Mouse (Mus musculus) embryonic fibroblast, embryonic 13.5 days (primary cell): ENCODE data around the gene Sin3b.

Experiments
- CTCF ChIP-seq: IDR thresholded peaks from 2 replicates; pipeline ENCODE4 v1.5.1; 2011; ENCODE audit warnings: mild to moderate bottlenecking, control low read depth, low read length, moderate library complexity, borderline replicate concordance; ENCODE audit not compliant: insufficient read depth
- POLR2A ChIP-seq: IDR thresholded peaks from 2 replicates; pipeline ENCODE4 v1.6.1; 2011; ENCODE audit warnings: low read depth, mild to moderate bottlenecking, control low read depth, low read length, moderate library complexity

DNA sequence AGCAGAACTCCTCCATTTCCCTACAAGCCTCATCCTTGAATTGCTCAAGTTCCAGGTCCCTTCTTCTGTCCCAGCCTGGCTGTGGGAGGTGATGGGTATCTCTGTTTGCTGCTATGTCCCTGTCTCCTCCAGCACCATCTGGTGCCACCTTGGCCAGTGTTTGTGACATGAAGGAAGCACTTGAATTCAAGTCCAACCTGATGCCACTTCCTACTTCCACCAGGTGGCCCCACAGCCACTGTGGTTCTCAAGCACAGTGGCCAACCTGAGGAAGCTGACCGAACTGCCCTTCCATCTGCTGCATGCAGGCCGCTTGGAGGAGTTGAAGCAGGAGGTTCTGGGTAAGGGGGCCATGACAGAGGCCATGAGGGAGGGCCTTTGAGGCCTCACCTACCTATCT lies 48.9 kb upstream of the Sin3b start:
- TF ChIP-seq POLR2A = no peak
- no peak for TF ChIP-seq CTCF
